Mouse (Mus musculus) 416B (cell line): ENCODE measurements at regions not wholly inside any gene's neighbourhood (a gene's known extent, or its start where the extent isn't known, plus 50 kb on each side); places are given as distances from the start of the nearest gene placed in this dataset.
"Not testable (repeated sequence)": the region's sequence is repeated elsewhere in the genome, so short reads cannot be mapped to it uniquely, and the experiment has no call there.

Source experiments
- DNase-seq: peaks from one replicate; pipeline ENCODE4 v3.0.0; 2011; ENCODE audit warnings: low read depth

DNA sequence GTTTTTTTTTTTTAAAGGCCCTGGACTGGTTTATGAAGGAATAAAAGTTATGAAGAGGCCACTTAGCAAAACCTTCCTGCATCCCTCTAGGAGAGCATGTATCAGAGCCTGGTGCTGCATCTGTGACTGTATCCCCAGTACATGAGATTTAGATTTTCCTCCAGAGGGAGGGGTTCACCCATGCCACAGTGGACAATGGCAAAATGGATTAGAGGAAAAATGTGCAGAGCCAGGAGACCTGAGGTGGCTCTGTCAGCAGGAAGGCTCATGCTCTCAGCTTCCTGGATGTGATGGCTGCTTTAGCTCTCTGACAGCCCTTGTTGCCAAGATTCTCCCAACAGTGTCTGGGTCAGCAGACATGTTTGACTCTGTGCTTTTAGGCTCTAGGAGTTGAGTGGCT lies 298.2 kb downstream of the Eipr1 start:
- DNase-seq: no peak

DNA sequence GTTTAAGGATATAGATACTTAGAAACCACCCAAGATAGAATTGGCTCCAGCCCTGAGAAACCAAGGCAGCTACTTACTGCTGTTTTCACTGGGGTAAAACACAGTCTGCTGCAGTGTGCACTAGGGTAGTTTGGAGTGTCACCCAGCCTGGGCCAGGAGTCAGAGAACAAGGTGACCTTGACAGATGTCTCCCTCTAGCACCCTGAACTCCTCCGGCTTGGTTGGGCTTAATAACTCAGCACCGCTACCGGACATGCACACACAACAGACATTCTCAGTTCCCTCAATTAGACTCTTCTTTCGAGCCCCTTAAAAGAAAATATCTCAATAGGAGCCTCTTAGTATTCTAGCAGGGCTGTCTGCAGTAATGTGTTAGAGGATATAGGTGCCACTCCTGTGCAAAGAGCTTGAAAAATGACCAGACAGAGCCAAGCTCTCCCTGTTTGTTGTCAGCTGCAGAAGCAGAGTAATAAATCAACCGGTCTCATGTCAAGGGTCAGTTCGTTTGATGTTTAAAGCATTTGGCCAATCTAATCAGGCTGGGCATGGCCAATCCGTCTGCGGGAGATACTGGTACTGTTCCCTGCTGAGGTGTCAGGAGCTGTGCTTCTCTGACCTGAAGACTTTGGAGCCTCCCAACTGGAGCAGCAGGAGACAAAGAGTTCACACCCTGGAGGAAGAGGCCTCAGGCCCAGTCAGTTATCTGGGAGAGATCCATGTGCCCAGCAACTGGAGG lies 299.1 kb downstream of the Eipr1 start:
- no peak for DNase-seq

DNA sequence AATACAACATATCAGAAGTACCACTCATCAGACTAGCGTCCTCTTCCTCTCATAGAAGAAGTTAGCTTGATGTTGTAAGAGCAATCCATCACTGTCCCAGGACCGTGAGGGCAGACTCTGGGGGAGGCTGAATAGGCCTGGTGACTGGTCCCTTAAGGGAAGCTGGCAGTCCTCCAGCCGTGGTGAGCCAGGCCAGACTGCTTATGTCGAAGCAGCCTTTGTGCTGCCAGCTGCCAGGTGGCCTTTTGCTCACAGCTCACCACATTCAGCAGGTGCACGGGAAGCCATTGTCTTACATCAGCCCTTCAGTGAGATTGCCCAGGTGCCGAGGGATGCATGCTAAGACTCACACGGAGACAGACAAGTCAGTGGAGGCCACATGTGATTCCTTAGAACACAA lies 302.8 kb downstream of the Eipr1 start:
- DNase-seq: no peak

DNA sequence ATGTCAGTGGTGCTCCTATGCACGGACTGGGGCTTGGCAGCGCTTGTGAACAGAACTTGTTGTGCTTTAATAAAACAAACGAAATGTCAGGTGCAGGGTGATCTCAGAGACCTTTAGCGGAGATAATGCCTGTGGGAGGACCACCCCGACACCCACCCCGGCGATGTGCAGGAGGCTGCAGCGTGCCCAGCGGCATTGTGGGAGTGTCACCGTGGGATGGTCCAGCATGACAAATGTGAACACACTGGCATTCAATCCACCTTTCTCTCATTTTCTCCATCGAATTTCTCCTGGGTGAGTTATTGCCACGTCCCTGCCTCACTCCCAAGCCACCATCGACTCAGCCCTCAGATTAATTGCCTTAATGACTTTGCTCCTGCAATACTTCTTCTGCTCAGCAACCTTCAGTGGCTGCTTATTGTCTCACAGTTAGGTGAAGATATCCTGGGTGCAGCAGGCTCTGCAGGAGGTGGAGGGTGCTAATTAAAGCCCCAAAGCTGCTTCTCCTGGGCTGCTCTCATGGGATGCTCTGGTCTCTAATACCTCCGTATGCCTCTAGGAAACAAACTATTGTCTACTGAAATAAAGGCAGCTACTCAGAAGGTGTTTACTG lies 310.5 kb downstream of the Eipr1 start:
- no peak for DNase-seq

DNA sequence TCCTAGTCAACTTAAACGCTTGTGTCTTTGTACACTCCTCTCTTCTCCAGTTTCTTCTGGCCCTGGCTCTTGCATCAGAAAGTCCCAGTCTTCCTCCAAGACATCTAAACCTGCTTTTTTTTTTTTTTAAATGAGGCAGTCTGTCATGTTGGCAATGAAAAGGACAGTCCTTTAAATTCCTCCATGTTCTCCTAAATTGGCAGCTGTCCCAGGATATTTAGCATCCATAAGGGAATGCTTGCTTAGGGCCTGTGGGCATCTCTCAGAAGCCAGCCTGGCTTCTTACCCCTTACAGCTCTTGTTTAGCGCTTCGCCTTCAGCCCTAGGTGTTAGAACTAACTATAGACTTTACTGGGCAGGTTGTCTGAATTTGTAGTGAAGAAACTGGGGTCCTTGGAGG lies 311.2 kb downstream of the Eipr1 start:
- DNase-seq: no peak

DNA sequence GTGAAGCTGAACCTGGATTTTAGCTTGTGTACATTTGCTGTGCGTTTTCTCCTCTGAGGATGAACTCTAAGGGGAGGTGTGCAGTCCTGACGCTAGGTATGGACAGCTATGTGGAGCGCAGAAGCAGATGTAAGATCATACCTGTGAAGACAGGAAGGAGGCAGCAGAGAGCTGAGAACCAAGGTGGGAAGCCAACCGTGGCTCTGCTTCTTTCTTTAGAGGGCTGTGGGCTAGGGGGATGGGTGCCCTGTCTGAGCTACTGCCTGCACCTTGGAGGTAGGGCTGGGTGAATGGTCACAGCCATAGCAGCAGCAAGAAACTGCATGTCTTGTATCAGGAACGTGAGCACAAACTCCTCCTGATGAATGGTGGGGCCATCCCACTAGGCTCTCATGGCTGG lies 316.6 kb downstream of the Eipr1 start:
- no peak for DNase-seq

DNA sequence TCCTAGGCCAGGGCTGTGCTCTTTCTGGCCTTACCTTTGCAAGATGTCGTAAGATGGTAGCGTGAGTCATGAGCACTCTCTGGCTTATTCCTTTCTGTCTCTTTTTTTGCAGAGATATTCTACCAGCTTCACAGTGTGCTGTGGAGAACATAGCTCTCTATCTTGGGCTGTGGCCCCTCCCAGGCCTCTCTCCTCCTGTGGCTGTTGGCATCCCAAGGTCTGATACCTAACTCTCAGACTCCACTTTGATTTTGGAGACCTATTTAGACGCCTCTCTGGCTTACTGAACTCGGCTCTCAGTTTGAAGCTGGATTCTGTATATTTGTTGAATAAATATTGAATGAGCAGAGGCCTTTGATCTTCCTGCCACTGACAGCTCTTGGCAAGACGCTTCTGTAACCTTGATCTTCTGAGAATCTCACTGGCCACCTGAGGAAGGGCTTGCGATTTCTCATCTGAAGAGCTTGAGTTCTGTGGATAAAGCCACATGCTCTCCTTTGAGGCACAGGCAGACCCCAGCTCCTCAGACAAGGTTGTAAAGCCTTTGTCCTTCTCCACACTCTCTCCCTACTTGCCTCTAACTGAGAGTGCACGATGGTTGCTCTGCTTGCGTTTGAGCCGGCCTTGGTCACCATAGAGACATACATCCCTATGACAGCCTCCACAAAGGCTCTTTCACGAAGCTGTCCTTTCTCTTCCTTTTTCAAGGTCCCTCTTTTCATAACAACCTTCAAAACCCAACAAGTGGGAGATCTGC lies 323.7 kb downstream of the Eipr1 start:
- DNase-seq: no peak

DNA sequence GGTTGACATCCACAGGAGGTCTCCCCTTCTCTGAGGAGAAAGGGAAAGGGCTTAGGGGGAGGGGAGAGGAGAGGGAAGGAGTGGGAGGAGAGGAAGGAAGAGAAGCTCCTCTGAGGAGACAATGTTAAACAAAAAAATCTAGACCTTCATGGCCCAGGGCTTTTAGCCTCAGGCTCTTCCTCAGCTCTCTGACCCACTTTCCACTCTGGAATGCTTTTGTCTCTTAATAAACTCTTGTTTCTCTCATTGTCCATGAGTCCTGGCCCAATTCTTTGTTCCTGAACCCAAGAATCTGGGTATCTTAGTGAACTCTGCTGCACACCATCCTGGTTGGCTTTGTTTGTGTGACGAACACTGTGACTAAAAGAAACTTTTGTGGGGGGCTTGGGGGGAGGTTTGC lies 325.0 kb downstream of the Eipr1 start:
- DNase-seq: no peak

DNA sequence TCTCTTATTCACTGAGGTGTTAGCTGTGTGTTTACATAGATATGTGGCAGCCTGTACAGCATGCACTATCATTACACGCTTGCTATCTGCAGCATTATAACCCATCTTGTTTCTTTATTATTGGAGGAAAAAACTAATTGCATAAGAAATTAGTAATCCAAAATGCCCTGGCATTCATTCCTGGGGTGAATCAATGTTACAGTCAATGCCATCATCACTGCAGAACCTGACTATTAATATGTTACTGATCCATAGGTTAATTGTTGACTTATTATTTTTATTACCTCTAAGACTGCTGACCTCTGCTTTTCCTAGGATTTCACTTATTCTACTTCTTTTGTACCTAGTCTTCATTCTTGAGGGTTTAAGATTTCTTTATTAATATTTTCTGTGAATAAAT lies 327.4 kb downstream of the Eipr1 start:
- DNase-seq: no peak

DNA sequence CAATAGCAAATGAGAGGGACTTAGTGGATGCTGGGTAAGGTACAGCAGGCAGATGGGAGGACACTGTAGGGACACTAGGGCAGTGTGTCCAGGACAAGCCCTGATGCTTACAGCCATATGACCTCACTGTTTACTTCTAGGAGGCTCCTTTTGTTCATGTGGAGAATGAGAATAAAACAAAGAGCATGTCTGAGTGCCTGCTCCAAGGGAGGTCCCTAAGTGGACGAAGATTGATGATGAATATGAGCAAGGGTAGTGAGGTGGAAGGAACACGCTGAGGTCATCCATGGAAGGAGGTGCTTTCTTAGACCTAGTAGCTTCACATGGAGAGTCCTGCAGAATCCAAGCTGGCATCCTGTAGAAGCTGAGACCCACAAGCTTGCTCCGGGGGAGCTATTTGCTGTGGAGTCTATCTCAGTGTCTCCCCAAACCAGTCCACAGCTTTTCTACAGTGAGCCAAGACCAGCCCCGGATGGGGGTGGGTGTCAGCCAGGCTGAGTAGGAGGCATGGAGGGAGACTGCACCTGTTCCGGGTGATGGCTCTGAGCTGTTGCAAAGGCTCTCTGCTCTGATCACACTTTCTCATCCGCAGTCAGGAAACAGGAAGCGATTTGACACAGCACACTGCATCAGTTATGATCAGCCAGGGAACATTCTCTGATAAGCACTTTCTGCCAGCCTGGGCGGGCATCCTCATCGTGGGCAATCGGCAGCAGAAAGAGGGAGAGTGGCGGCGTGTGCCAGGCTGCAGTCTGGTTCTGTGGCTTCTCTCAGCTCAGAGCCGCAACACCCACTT lies 332.0 kb downstream of the Eipr1 start:
- DNase-seq: no peak

DNA sequence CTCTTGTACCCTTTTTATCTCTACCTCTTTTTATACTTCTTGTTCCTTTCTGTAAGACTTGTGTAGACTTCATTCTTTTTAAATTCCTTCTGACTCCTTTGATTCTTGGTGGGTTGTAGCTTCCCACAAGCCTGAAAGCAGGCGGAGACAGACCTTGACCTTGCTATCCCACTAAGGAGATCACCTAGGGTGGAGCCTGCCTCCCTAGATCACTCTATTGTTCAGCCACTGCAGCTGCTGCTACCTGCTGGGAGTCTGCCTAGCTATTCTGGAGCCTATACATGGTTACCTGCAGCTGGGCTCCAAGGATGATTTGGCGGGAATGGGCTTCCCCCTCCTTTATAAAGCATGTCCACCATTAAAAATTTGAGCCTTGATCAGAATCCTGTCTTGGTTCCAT lies 335.6 kb downstream of the Eipr1 start:
- not testable (repeated sequence) for DNase-seq

DNA sequence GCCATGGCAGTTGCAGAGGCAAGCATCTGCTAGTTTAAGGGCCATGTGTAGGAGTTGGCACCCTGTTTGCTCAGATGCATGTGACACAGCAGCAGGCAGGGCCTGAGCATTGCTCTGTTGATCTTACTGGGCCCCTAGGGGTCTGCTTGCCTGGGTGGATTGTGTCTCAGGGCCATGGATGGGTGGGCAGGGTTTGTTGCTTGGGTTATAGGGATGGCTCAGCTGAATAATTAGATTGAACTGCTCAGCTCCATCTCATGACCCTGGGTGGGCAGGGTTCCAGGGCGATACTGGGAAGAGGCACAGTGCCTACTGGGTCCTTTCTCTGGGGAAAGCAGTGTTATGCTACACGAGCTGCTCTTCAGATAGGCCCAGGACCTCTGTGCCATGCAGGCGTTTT lies 338.0 kb downstream of the Eipr1 start:
- DNase-seq: no peak

DNA sequence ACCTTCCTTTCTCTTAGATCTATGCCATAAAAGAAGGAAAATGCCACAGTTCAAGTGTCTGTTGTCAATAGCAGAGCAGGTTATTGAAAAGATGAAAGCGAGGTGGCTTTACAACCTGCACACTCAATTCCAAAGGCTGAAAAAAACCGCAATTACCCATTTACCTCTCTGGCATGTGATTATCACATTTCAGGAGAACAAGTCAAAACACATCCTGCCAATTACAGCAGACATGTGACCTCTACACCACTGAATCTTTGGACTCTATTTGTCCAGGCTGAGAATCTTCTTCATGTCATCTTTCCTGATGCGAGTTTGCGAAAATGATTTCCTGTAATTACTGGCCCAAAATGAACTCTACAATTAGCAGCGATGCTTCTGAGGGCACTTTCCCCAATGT lies 338.8 kb downstream of the Eipr1 start:
- no peak for DNase-seq

DNA sequence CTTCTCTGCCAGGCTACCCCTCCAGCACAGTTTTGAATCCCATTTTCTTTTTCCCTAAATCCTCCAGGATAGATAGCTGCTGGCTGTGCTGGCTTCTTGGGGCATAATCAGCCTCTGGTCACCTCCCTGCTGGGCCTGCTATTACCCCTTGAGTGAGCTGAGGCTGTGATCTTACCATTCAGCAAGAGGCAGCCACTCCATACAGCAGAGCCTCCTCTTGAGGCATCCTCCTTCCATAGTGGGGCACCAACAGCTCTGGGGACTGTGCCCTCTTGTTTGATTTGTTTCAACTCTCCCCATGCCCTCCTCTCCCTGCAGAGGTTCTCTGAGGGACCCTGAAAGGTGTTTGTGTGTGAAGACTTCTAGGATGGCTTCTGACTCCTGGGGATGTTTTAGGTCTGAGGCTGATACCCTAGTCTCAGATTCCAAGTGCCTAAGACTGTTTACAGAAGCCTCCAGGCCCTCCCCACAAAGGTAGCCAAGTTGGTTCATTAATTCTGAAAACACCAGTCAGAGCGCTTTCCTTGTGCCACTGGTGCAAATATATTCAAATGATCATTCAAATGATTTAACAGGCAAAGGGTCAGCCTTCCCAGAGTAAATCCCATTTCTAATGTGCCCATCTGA lies 343.9 kb downstream of the Eipr1 start:
- no peak for DNase-seq

DNA sequence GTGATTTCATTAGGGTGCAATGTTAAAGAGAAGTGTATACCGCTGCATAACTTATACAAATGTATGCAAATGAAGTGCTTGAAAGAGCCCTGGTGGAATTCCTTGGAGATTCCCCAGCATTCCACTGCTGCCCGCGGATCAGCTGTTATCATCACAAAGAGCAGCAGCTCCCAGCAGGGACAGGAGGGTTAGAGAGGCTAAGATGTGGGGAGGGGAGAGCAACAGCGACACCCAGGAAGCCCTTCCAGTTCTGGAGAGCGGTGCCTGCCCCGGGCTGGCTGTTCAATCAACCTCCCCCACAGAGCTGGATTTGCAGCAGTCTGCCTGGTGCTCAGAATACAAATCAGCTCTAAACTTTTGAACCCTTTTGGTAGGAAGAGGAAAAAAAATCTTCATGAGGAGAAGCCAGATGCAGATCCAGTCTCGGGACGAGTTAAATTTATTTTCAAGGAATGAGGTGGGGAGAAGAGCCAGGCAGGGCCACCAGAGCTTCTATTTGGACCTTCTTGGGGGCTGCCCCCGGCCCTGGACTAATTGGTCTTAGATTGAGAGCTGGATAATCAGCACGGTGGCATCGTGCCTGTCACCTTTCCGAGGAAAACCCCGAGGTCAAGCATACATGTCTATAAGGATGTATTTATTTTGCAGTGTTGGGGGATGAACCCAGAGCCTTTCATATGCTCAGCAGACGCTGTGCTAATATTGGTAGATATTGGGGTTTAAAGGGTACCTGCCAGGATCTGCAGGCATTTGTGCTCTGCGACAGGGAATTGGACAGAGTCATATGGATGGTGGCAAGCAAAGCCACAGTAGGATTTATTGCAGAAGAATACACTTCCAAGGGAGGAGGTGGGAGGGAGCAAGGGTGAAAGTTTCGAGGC lies 344.7 kb downstream of the Eipr1 start:
- DNase-seq: no peak

DNA sequence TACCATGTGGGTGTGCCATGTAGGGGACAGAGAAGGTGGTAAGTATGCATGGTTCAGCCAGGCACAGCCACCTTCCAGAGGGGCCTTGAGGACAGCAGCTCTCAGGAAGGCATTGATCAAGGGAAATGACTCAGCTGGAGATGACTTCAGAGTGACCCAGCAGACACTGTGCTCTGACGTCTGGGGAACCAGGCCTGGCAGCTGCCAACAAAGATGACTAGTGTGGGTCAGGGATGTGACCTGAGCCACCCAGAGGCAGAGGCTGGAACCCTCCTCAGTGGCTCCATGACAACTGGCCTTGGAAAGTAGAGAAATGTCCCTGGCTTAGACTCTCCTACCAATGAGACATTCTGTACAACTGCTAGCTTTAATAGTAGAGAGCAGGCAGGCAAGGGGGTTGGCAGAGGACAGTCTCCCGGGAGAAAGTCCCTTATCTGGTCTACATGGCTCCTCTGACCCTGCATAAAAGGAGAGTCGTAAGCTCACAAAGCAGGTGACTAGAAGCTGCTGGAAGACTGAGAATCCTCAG lies 348.5 kb downstream of the Eipr1 start:
- peak; percentile 2 for DNase-seq

DNA sequence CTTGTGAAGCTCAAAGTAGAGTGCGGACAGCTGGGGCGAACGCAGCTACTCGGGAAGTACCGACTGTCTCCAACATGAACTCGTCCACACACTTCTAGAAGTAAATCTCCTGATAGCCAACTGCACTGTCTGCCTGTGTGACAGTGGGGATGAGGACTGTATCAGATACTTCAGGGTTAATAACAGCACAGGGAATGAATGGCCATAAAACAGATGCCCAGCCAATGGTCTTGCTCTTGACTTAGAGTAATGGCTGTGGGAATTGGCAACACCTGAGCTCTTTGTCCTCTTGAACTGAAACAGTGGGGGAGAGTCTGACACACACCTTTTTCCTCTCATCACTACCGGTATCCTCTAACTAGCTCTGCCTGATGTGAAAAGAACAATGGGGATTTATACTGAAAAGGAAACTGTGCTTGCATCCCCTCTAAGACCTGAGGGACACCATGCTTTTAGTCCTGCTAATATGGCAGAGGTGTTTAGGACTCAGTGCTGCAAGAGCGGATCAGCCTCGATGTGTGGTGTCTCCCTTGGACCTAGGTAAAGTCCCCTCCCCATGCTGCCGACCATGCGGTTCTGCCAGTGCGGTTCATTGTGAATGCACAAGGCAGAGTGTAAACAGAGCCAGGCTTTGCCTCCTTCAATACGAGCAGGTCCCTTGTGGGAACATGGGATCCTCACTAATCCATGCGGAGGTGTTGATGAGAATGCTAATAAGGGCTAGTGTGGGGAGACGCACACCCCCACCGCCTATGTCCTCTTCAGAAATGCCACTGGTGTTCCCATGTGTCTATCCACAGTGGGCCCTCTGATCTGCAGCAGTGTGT lies 355.5 kb downstream of the Eipr1 start:
- DNase-seq: no peak

DNA sequence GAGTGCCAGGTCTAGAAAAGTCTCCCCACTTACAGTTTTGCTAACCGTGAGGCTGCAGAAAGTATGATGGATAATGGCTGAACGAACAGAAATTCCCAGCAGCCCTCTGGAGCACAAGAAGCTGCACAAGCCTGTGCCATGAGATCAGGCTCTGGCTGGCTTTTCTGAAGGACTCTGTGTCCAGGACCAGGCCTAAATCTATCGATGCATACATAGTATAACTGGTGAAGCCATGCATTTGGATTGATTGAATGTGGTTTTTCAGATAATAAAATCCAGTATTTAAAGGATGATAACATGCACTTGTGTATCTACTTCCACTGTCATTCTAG lies 356.1 kb downstream of the Eipr1 start:
- no peak for DNase-seq

DNA sequence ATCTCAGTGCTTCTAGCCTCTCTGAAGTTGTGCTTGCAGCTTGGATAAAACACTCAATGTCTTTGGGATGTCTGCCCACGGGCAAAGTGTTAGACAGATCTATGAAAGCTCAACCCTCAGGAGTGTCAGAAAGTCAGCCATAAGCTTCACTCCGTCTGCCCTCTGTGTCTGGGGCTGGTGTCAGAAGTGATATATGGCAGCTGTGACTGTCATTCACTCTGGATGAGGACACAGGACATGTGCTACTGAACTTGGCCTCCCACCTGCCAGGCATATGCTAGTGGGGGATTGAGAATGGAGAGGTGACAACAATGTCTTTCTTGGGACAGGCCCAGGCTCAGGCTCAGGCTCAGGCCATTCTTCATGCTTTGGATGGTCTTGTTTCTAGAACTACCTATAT lies 366.7 kb downstream of the Eipr1 start:
- no peak for DNase-seq

DNA sequence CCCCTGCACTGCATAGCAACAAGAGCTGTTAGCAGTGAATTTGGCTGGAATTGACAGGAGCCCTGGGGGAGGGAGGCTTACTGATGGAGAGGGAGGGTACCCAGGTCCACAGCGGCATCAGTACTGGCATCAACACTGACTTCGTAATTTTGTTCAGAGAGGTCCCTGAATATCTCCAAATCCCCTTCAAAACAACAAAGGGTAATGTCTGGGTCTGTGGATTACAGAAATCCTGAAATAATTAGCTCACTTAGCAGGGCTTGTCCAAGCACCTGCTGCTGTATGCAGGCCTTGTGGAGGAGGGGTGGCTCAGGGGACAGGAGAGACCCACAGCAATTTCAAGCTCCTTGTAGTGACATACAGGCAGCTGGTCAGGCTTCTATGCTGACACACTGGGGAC lies 369.6 kb downstream of the Eipr1 start:
- DNase-seq: no peak
